Mouse (Mus musculus) bone marrow macrophage, adult 2 months (primary cell): ENCODE measurements around the gene Rhox3h. TPM values are rescaled to one million over a fixed set of nuclear protein-coding genes. Genes with fewer than 3 reads are reported as not detected.
"Not testable (repeated sequence)": the region's sequence is repeated elsewhere in the genome, so short reads cannot be mapped to it uniquely, and the experiment has no call there.

Experiments used
- H3K27ac ChIP-seq: 2 replicates; pipeline ENCODE4 v1.5.1; 2012; ENCODE audit warnings: low read depth, low read length; ENCODE audit not compliant: insufficient read depth
- H3K4me1 ChIP-seq: 2 replicates; pipeline ENCODE4 v1.6.1; 2012; ENCODE audit warnings: low read length; ENCODE audit not compliant: control insufficient read depth, insufficient read depth
- H3K4me3 ChIP-seq: 2 replicates; pipeline ENCODE4 v1.5.1; 2012; ENCODE audit warnings: mild to moderate bottlenecking, low read length, moderate library complexity; ENCODE audit not compliant: insufficient read depth
- CTCF ChIP-seq: IDR thresholded peaks from 2 replicates; pipeline ENCODE4 v1.5.1; 2012; ENCODE audit warnings: low read depth, mild to moderate bottlenecking, low read length, moderate library complexity
- POLR2A ChIP-seq: IDR thresholded peaks from 2 replicates; pipeline ENCODE4 v1.6.1; 2012; ENCODE audit warnings: mild to moderate bottlenecking, low read depth, low read length, borderline replicate concordance
- polyA plus RNA-seq: library from polyadenylated mRNA; stranded (reverse); fragments of >200 nt; gene quantifications from 2 replicates; pipeline ENCODE4 v1.2.4, GENCODE M21; 2012; ENCODE audit not compliant: missing spikeins, insufficient read depth, insufficient read length

Rhox3h gene
- not detected in 2 replicates for polyA plus RNA-seq

DNA sequence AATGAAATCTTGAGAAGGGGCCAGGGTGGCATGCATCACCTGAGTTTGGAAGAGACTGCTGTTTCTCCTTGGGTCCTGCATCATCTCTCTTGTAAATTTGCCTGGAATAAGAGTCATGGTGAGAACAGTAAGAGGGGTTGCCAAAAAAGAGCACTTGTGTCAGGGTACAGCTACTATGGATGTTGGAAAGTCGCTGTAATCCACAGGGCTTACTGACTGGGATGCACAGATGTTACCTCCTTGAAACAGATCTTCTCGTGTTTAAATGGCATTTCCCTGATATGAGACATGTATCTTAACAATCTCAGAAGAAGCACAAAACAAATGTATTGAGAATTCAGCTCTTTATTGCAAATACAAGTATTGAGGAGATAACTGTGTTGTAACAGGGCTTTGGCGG, at the start of gene Rhox3h:
Rhox3h (minus strand) TSS at position 101 of the 400 bp plus-strand sequence.
- not testable (repeated sequence) for H3K4me1 ChIP-seq, H3K4me3 ChIP-seq, H3K27ac ChIP-seq

DNA sequence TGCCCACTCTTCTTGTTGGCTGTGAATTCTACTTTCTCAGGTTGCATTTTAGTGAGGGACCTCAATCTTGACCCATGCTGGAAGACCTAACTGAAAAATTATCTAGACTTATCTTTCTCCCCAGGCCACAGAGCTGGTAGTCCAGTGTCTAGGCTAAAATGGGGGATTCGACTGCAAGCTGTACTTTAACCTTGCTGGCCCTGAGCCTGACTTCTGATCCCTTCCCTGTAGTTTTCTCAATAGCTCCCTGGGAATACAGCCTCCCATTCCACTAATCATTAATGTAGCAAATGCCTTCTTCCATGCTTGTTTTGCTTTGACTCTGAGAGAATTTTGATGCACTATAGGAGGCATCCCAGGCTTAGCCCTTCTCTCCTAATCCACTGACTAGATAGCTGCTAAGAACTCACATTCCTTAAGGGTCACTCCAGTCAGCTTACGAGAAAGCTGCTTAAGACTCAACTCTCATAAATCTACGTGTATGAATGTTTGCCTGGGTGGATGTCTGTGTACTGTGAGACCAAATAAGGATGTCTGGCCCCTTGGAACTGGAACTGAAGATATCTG, 33.3 kb upstream of the Rhox3h start:
- no peak overlapping the region for H3K27ac ChIP-seq
- TF ChIP-seq CTCF (no peak), POLR2A (no peak)
- H3K4me3 ChIP-seq, result no peak overlapping the region
- H3K4me1 ChIP-seq, result no peaks in the 10 kb centered on the region

DNA sequence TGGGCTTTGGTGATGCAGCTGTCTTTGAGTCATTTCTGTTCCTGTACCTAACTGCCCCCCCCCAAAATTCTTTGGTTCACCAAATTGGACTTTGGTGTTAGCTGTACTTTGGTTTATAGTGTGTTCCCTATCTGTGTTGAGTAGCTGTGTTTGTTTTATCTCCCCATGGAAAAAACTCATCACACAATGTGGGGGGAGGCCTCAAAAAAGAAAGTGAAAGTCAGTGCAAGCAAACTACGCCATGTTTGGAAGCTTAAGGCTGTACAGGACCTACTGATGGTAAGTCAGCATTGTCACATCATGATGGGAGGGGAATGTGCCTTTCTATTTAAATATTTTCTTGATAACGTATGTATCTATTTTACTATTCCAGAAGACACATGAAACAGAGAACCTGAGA, 23.7 kb upstream of the Rhox3h start:
- H3K4me1 ChIP-seq, result no peaks in the 10 kb centered on the region
- no peak overlapping the region for H3K4me3 ChIP-seq
- TF ChIP-seq CTCF, result no peak
- TF ChIP-seq POLR2A, result no peak
- no peak overlapping the region for H3K27ac ChIP-seq

DNA sequence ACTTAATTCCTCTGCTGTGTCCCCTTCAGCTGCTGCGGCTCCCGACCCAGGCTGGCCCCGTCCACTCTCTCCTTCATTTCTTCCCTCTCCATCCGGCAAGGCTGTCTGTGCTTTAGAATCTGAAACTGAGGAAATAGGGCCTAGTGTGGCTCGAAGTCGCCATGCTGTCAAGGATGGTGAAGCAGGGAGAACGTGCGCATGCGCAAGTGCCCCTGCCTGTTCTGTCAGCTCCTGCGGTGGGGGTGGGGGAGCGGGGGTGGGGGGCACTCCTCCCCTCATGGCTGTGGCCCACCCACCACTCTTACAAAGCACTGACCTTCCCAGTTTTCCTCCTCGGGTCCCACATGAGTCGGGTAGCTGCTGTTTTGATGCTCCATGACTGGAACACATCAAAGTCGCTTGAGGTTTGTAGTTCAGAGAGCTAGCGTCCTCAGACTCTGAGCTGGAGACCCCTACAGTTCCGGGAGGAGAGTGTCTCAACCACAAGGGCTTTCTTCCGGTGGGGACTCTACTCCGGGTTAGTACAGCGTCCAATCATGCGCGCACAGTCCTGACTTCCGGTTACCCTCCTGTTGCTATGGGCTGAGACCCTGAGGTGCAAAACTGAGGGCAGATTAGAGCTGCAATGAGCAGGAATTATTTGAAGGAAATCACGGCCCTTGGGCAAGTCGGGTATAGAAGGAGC, 14.6 kb upstream of the Rhox3h start:
- no peaks in the 10 kb centered on the region for H3K4me1 ChIP-seq
- H3K27ac ChIP-seq, result no peak overlapping the region
- TF ChIP-seq CTCF (no peak), POLR2A (no peak)
- no peak overlapping the region for H3K4me3 ChIP-seq

DNA sequence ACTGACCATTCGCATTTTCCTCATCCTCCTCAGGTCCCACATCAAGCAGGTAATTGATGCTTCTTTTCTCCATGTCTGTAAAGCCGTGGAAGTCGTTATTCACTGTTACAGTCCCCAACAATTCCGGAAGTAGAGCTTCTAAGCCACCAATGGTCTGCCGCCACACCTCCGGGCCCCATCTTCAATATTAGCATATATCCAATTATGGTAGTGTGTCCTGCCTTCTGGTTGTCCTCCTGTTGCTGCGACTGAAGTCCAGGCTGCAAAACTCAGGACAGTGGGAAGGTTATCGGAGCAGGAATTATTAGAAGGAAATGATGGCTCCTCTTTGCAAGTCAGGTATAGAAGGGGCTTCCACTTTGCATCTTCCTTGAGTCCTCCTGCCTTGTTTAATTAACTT, 4.6 kb upstream of the Rhox3h start, which contains the start of gene Rhox2h:
Rhox2h (minus strand) TSS at position 101 of the 400 bp plus-strand sequence.
- not testable (repeated sequence) for H3K4me3 ChIP-seq, H3K27ac ChIP-seq, H3K4me1 ChIP-seq

DNA sequence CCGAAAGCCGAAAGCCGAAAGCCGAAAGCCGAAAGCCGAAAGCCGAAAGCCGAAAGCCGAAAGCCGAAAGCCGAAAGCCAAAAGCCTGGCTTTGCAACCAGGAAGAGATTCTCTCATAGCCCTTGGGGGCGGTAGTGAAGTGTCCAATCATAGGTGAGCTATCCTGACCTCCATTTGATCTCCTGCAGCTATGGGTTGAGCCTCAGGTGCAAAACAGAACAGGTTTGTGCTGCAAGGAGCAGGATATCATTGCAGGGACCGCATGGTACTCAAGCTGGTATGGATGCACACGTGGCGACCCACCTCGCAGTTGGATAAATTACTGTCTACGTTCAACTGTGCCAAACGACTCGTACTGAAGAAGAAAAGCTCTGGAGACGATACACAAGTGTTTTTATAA, 17.3 kb downstream of the Rhox3h start, which contains the start of gene Rhox4g:
Rhox4g (minus strand) TSS at position 101 of the 400 bp plus-strand sequence.
- not testable (repeated sequence) for H3K4me3 ChIP-seq, H3K4me1 ChIP-seq, H3K27ac ChIP-seq

DNA sequence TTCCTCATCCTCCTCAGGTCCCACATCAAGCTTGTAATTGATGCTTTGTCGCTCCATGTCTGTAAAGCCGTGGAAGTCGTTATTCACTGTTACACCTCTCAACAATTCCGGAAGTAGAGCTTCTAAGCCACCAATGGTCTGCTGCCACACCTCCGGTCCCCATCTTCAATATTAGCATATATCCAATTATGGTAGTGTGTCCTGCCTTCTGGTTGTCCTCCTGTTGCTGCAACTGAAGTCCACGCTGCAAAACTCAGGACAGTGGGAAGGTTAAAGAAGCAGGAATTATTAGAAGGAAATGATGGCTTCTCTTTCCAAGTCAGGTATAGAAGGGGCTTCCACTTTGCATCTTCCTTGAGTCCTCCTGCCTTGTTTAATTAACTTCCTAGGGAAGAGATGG, 25.2 kb downstream of the Rhox3h start, which contains the start of gene Rhox2g:
Rhox2g (minus strand) TSS at position 101 of the 400 bp plus-strand sequence.
- not testable (repeated sequence) for H3K4me1 ChIP-seq, H3K27ac ChIP-seq, H3K4me3 ChIP-seq

DNA sequence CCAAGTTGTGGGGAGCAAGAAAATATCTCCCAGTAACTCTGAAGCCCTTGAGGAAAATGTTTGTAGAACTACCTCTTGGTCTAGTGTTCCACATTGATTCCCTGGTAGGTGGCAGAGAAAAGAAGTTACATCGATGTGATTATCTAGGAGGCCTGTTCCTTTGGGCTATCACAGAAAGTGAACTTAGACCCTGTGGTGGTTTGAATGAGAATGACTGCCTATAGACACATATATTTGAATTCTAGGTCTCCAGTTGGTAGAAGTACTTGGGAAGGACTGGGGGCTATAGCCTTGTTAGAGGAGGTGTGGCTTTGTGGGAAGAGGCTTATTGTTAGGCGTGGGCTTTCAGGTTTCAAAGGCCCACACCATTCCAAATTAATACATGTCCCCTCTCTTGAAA, 40.1 kb downstream of the Rhox3h start, which contains the start of gene Rhox3g:
Rhox3g (minus strand) TSS at position 101 of the 400 bp plus-strand sequence.
- not testable (repeated sequence) for H3K27ac ChIP-seq, H3K4me3 ChIP-seq, H3K4me1 ChIP-seq

Other genes with a start within 250 kb of the Rhox3h start
- gene Rhox4b, start 236.3 kb downstream of the Rhox3h start, polyA plus RNA-seq, result not detected in 2 replicates
- not detected in 2 replicates for gene Rhox2c, start 215.1 kb downstream of the Rhox3h start, polyA plus RNA-seq
- gene Rhox3c, start 210.2 kb downstream of the Rhox3h start, polyA plus RNA-seq, result not detected in 2 replicates
- gene Rhox4c, start 188.4 kb downstream of the Rhox3h start, polyA plus RNA-seq, result not detected in 2 replicates
- not detected in 2 replicates for gene Rhox2d, start 175.3 kb downstream of the Rhox3h start, polyA plus RNA-seq
- gene Rhox4d, start 154.4 kb downstream of the Rhox3h start, polyA plus RNA-seq, result not detected in 2 replicates
- not detected in 2 replicates for gene Rhox2e, start 138.3 kb downstream of the Rhox3h start, polyA plus RNA-seq
- not detected in 2 replicates for gene Rhox3e, start 126.7 kb downstream of the Rhox3h start, polyA plus RNA-seq
- not detected in 2 replicates for gene Rhox4e, start 111.4 kb downstream of the Rhox3h start, polyA plus RNA-seq
- gene Rhox2f, start 97.4 kb downstream of the Rhox3h start, polyA plus RNA-seq, result not detected in 2 replicates
- not detected in 2 replicates for gene Rhox3f, start 87.8 kb downstream of the Rhox3h start, polyA plus RNA-seq
- not detected in 2 replicates for gene Rhox4f, start 61.1 kb downstream of the Rhox3h start, polyA plus RNA-seq
- not detected in 2 replicates for gene Rhox3g, start 40.2 kb downstream of the Rhox3h start, polyA plus RNA-seq
- not detected in 2 replicates for gene Rhox2g, start 25.3 kb downstream of the Rhox3h start, polyA plus RNA-seq
- gene Rhox4g, start 17.4 kb downstream of the Rhox3h start, polyA plus RNA-seq, result not detected in 2 replicates
- not detected in 2 replicates for gene Rhox2h, start 4.5 kb upstream of the Rhox3h start, polyA plus RNA-seq
- gene Rhox5, start 136.1 kb upstream of the Rhox3h start, polyA plus RNA-seq, result not detected in 2 replicates
- gene Rhox6, start 158.1 kb upstream of the Rhox3h start, polyA plus RNA-seq, result not detected in 2 replicates
- gene Rhox7a, start 162.9 kb upstream of the Rhox3h start, polyA plus RNA-seq, result not detected in 2 replicates
- not detected in 2 replicates for gene Rhox8, start 210.2 kb upstream of the Rhox3h start, polyA plus RNA-seq
- gene Rhox7b, start 228.5 kb upstream of the Rhox3h start, polyA plus RNA-seq, result not detected in 2 replicates
- not detected in 2 replicates for gene Rhox9, start 233.0 kb upstream of the Rhox3h start, polyA plus RNA-seq